Mouse (Mus musculus) forebrain, embryonic 12.5 days (tissue): Measurements from ENCODE around the gene Miox. TPM values are rescaled to one million over a fixed set of nuclear protein-coding genes. Genes with fewer than 3 reads are reported as not detected.

Source experiments
- ATAC-seq: fragments of 200-750 bp; cut with Nextera tagmentation; 2 replicates; pipeline ENCODE4 v1.8.0; 2017; ENCODE audit warnings: moderate TSS enrichment; ENCODE audit not compliant: low FRiP score
- H3K27ac ChIP-seq: fragments of 300-500 bp; sonication (generic); 2 replicates; pipeline ENCODE4 v1.5.1; 2016; ENCODE audit warnings: mild to moderate bottlenecking
- H3K27me3 ChIP-seq: fragments of 300-500 bp; sonication (generic); 2 replicates; pipeline ENCODE4 v1.6.1; 2016; ENCODE audit warnings: mild to moderate bottlenecking
- H3K36me3 ChIP-seq: fragments of 300-500 bp; sonication (generic); replicated peaks from 2 replicates; pipeline ENCODE4 v1.6.1; 2016; ENCODE audit warnings: mild to moderate bottlenecking
- H3K4me1 ChIP-seq: fragments of 300-500 bp; sonication (generic); 2 replicates; pipeline ENCODE4 v1.6.1; 2016
- H3K4me2 ChIP-seq: fragments of 300-500 bp; sonication (generic); 2 replicates; pipeline ENCODE4 v1.6.1; 2016; ENCODE audit warnings: mild to moderate bottlenecking, moderate library complexity
- H3K4me3 ChIP-seq: fragments of 300-500 bp; sonication (generic); replicated peaks from 2 replicates; pipeline ENCODE4 v1.5.1; 2016; ENCODE audit warnings: mild to moderate bottlenecking
- H3K9ac ChIP-seq: fragments of 300-500 bp; sonication (generic); 2 replicates; pipeline ENCODE4 v1.6.1; 2016; ENCODE audit warnings: mild to moderate bottlenecking
- H3K9me3 ChIP-seq: fragments of 300-500 bp; sonication (generic); 2 replicates; pipeline ENCODE4 v1.6.1; 2016
- WGBS: fragments of 180-500 bp; shearing (Covaris S2); methylation state at CpG from one replicate; pipeline ENCODE4 v1.1.7; 2016; 5-methylcytosine and 5-hydroxymethylcytosine counted together
- polyA plus RNA-seq: library from polyadenylated mRNA; unstranded; fragments of >200 nt; fragmentation: Nextera tagmentation; extraction: Ambion mirVana; gene quantifications from 2 replicates; pipeline ENCODE4 v1.2.1, GENCODE M21; 2016

The Miox gene
- polyA plus RNA-seq, 1 experiment from 2014 or later, result not detected

- H3K4me1 ChIP-seq, result peaks cover 27% of the 10 kb centered on the region
- H3K9me3 ChIP-seq, result no peaks in the 10 kb centered on the region
- ATAC-seq, result no peak
- no peak overlapping the region for H3K27ac ChIP-seq
- 93% methylated on average over 12 of the region's 12 CpGs for WGBS
- H3K4me2 ChIP-seq, result no peak overlapping the region
- H3K9ac ChIP-seq, result 0 out of 2 replicates have a peak overlapping the region, but pooled peaks have one; percentile 17
- H3K4me3 ChIP-seq, result no peak overlapping the region
- H3K27me3 ChIP-seq, result no peaks in the 10 kb centered on the region
- H3K36me3 ChIP-seq, result peaks cover 42% of the 10 kb centered on the region
These were observed 18.6 kb downstream of the Miox start for GRCm38 (mm10) chr15:89352795-89353194.

GRCm38 (mm10) chr15:89353837-89354236, 19.6 kb downstream of the Miox start:
- Histone ChIP-seq H3K27me3 (no peaks in the 10 kb centered on the region), H3K9me3 (no peaks in the 10 kb centered on the region), H3K4me2 (peak overlapping the region; percentile 78; the same call in 1 of the 2 replicates), H3K4me1 (peaks cover 34% of the 10 kb centered on the region), H3K9ac (0 out of 2 replicates have a peak overlapping the region, but pooled peaks have one; percentile 17), H3K36me3 (peaks cover 47% of the 10 kb centered on the region), H3K4me3 (peak overlapping the region; percentile 79; the same call in 1 of the 2 replicates), H3K27ac (no peak overlapping the region)
- ATAC-seq, result no peak
- 92% methylated on average over 16 of the region's 16 CpGs for WGBS

GRCm38 (mm10) chr15:89354455-89354854, 20.3 kb downstream of the Miox start:
- 91% methylated on average over 7 of the region's 7 CpGs for WGBS
- no peaks in the 10 kb centered on the region for H3K9me3 ChIP-seq
- H3K4me2 ChIP-seq, result peak overlapping the region; percentile 78
- H3K27ac ChIP-seq, result no peak overlapping the region
- ATAC-seq, result no peak
- peaks cover 39% of the 10 kb centered on the region for H3K4me1 ChIP-seq
- peak overlapping the region; percentile 90 for H3K9ac ChIP-seq
- H3K36me3 ChIP-seq, result peaks cover 47% of the 10 kb centered on the region
- H3K4me3 ChIP-seq, result peak overlapping the region; percentile 79
- no peaks in the 10 kb centered on the region for H3K27me3 ChIP-seq

- Histone ChIP-seq H3K4me1 (peaks cover 39% of the 10 kb centered on the region), H3K9me3 (no peaks in the 10 kb centered on the region), H3K27ac (peak within 1 kb of the TSS; percentile 89), H3K4me3 (peak within 1 kb of the TSS; percentile 79), H3K36me3 (peaks cover 48% of the 10 kb centered on the region), H3K27me3 (no peaks in the 10 kb centered on the region), H3K9ac (peak within 1 kb of the TSS; percentile 90), H3K4me2 (peak within 1 kb of the TSS; percentile 78)
- under 1% methylated on average over 64 of the region's 64 CpGs for WGBS
- ATAC-seq, result peak; percentile 91
These were observed 21.3 kb downstream of the Miox start, which contains the start of the genes Lmf2 and Ncaph2 for GRCm38 (mm10) chr15:89355241-89356187. Gene Lmf2, minus strand, starts transcription at chr15:89355659. Gene Ncaph2, plus strand, starts transcription at chr15:89355719.

- peak overlapping the region; percentile 89 for H3K27ac ChIP-seq
- H3K4me3 ChIP-seq, result peak overlapping the region; percentile 79
- no peaks in the 10 kb centered on the region for H3K9me3 ChIP-seq
- peak overlapping the region; percentile 90 for H3K9ac ChIP-seq
- peaks cover 39% of the 10 kb centered on the region for H3K4me1 ChIP-seq
- H3K27me3 ChIP-seq, result no peaks in the 10 kb centered on the region
- peak overlapping the region; percentile 78 for H3K4me2 ChIP-seq
- H3K36me3 ChIP-seq, result peaks cover 48% of the 10 kb centered on the region
- under 1% methylated on average over 15 of the region's 15 CpGs for WGBS
- ATAC-seq, result peak; percentile 73
These were observed 22.2 kb downstream of the Miox start for GRCm38 (mm10) chr15:89356372-89356771.

GRCm38 (mm10) chr15:89358784-89359183, 24.6 kb downstream of the Miox start:
- H3K27me3 ChIP-seq, result no peaks in the 10 kb centered on the region
- H3K9me3 ChIP-seq, result no peaks in the 10 kb centered on the region
- H3K27ac ChIP-seq, result no peak overlapping the region
- WGBS, result 91% methylated on average over 3 of the region's 3 CpGs
- H3K9ac ChIP-seq, result no peak overlapping the region
- H3K4me3 ChIP-seq, result no peak overlapping the region
- no peak for ATAC-seq
- peaks cover 36% of the 10 kb centered on the region for H3K4me1 ChIP-seq
- peaks cover 47% of the 10 kb centered on the region for H3K36me3 ChIP-seq
- no peak overlapping the region for H3K4me2 ChIP-seq

- Histone ChIP-seq H3K4me2 (no peak overlapping the region), H3K36me3 (peaks cover 87% of the 10 kb centered on the region), H3K4me1 (peaks cover 10% of the 10 kb centered on the region), H3K9ac (no peak overlapping the region), H3K27ac (no peak overlapping the region), H3K4me3 (no peak overlapping the region), H3K27me3 (no peaks in the 10 kb centered on the region), H3K9me3 (no peaks in the 10 kb centered on the region)
- 92% methylated on average over 7 of the region's 7 CpGs for WGBS
- ATAC-seq, result no peak
These were observed 28.9 kb downstream of the Miox start for GRCm38 (mm10) chr15:89363051-89363450.

- Histone ChIP-seq H3K4me3 (no peak overlapping the region), H3K27ac (no peak overlapping the region), H3K4me2 (no peak overlapping the region), H3K9ac (no peak overlapping the region), H3K27me3 (no peaks in the 10 kb centered on the region), H3K9me3 (no peaks in the 10 kb centered on the region), H3K36me3 (peaks cover 98% of the 10 kb centered on the region), H3K4me1 (no peaks in the 10 kb centered on the region)
- 94% methylated on average over 4 of the region's 4 CpGs for WGBS
- ATAC-seq, result no peak
These were observed 30.9 kb downstream of the Miox start for GRCm38 (mm10) chr15:89365141-89365551.

- no peak overlapping the region for H3K4me3 ChIP-seq
- peaks cover 19% of the 10 kb centered on the region for H3K27me3 ChIP-seq
- peaks cover 58% of the 10 kb centered on the region for H3K36me3 ChIP-seq
- no peak for ATAC-seq
- H3K27ac ChIP-seq, result no peak overlapping the region
- H3K4me2 ChIP-seq, result no peak overlapping the region
- peaks cover 14% of the 10 kb centered on the region for H3K4me1 ChIP-seq
- WGBS, result 88% methylated on average over 13 of the region's 13 CpGs
- no peak overlapping the region for H3K9ac ChIP-seq
- no peaks in the 10 kb centered on the region for H3K9me3 ChIP-seq
These were observed 37.9 kb downstream of the Miox start for GRCm38 (mm10) chr15:89372068-89372467.

GRCm38 (mm10) chr15:89372536-89372935, 38.3 kb downstream of the Miox start:
- no peak overlapping the region for H3K27ac ChIP-seq
- H3K9ac ChIP-seq, result no peak overlapping the region
- no peak for ATAC-seq
- 86% methylated on average over 7 of the region's 7 CpGs for WGBS
- H3K4me3 ChIP-seq, result no peak overlapping the region
- peaks cover 24% of the 10 kb centered on the region for H3K27me3 ChIP-seq
- peak overlapping the region; percentile 89 for H3K4me2 ChIP-seq
- peaks cover 17% of the 10 kb centered on the region for H3K4me1 ChIP-seq
- H3K9me3 ChIP-seq, result no peaks in the 10 kb centered on the region
- peaks cover 54% of the 10 kb centered on the region for H3K36me3 ChIP-seq

- no peaks in the 10 kb centered on the region for H3K9me3 ChIP-seq
- H3K4me2 ChIP-seq, result peak overlapping the region; percentile 89
- H3K27ac ChIP-seq, result peak overlapping the region; percentile 94
- ATAC-seq, result peak; percentile 85
- peaks cover 47% of the 10 kb centered on the region for H3K36me3 ChIP-seq
- H3K27me3 ChIP-seq, result peaks cover 30% of the 10 kb centered on the region
- H3K4me1 ChIP-seq, result peaks cover 20% of the 10 kb centered on the region
- 2% methylated on average over 35 of the region's 35 CpGs for WGBS
- peak overlapping the region; percentile 70 for H3K4me3 ChIP-seq
- peak overlapping the region; percentile 71 for H3K9ac ChIP-seq
These were observed 39.0 kb downstream of the Miox start for GRCm38 (mm10) chr15:89373027-89373761.

GRCm38 (mm10) chr15:89373762-89374248, 39.6 kb downstream of the Miox start, which contains the start of gene Sco2:
Gene Sco2, minus strand, starts transcription at chr15:89373846.
- peak; percentile 87 for ATAC-seq
- peak within 1 kb of the TSS; percentile 71 for H3K9ac ChIP-seq
- peaks cover 41% of the 10 kb centered on the region for H3K36me3 ChIP-seq
- H3K27me3 ChIP-seq, result peaks cover 36% of the 10 kb centered on the region
- peak within 1 kb of the TSS; percentile 94 for H3K27ac ChIP-seq
- H3K4me2 ChIP-seq, result peak within 1 kb of the TSS; percentile 89
- WGBS, result under 1% methylated on average over 42 of the region's 42 CpGs
- H3K4me1 ChIP-seq, result peaks cover 26% of the 10 kb centered on the region
- H3K4me3 ChIP-seq, result peak within 1 kb of the TSS; percentile 70
- no peaks in the 10 kb centered on the region for H3K9me3 ChIP-seq
